Mouse (Mus musculus) sigmoid colon, adult 10 weeks (tissue): ENCODE data around the gene Car5b. TPM values are rescaled to one million over a fixed set of nuclear protein-coding genes. Genes with fewer than 3 reads are reported as not detected.

ENCODE experiments used
- polyA plus RNA-seq: library from polyadenylated mRNA; stranded (reverse); fragments of 350-450 nt; fragmentation: Illumina TruSeq; extraction: RNeasy Lipid Tissue Mini Kit (QIAGEN cat#74804); gene quantifications from one replicate; pipeline ENCODE4 v1.2.3, GENCODE M21; 2014; ENCODE audit warnings: low read depth, low replicate concordance

Car5b gene
- polyA plus RNA-seq: 3.3 TPM

DNA sequence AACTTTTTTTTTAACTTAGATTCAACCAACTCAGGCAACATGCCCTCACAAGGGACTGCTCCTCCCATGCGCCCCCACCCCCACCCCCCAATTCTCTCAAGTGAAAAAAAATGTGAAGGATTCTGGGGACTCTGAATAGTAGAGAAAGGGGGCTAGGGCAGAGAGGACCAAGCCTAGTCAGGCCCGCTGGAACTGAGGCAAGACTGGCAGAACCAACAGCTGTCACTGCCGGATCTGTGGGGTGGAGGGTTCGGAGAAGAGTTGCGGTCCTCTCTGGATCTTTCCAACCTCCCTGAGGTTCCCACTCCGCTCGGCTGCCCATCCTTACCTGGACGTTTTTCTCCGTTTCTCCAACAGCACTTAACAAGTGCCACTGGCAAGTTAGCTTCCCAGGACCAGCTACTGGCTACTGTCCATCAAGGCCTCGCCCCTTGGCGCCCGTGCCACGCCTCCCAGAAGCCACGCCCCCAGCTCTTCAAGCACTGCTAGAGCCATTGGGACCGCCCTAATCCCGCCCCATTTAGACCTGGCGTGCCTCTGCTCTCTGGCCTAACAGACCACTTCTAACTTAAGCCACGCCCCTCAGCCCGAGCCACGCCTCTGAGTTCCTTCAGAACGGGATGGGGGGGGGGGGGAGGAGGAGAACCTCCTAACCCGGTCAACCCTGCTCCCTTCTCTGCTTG, at the start of gene Car5b:
Gene Car5b, minus strand, starts transcription at position 391 of the 683 bp plus-strand sequence.

DNA sequence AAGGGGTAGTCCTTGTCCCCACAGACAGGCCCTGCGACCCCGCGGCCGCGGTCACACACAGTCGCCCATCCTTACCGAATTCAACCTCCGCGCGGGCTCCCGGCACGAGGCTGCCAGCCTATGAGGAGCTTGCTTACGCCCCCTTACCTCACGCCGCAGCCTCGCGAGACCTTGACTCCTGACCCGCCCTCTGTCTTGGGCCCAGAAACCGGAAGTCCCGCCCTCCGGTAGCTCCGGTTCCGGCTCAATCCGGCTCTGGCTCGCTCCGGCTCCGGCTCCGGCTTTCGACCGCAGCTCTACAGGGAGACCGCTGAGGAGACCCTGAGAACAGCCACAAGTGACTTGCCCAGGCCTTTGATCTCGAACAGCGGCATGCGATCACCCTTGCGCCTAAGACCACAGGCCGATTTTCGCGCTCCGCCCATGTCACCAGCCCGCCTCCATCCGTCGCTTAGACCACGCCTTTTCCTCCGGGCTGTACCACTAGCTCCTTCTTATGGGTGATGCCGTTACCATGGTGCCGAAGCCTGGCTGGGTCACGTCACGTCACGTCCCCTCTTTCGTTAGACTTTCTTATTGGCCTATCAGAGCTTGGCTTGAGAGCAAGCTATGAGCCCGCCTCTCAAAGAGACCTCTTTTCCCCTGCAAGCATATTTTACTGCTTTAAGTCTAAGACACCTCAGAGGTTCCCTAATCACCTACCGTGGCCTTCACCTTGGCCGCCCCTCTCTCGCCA, 48.4 kb upstream of the Car5b start, which contains the start of gene Siah1b:
Gene Siah1b, minus strand, starts transcription at position 454 of the 736 bp plus-strand sequence.

DNA sequence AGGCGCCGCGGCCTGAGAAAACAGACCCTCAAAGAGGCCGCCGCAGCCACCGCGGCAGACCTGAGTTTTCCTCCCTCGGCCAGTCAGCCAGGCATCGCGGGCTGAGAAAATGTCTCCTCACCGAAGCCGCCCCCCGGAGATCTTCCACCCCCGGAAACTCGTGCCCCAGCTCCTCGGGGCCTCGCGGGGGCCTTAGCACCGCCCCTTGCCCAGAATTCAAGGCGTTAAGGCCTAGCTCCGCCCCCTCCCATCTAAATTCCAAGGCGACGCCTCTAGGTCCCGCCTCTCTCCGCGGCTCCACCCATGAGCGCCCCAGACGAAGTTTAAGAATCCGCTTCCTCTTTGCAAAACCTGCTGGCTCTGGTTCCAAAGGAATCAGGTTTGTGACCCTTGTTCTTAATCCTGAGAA, 69.3 kb downstream of the Car5b start, which contains the start of gene Zrsr2:
Gene Zrsr2, minus strand, starts transcription at position 195 of the 409 bp plus-strand sequence.

Other genes starting within 250 kb of the Car5b start
- gene Ap1s2, start 119.0 kb downstream of the Car5b start, polyA plus RNA-seq: 67.1 TPM
- 88.2 TPM for gene Zrsr2, start 69.3 kb downstream of the Car5b start, polyA plus RNA-seq
- 8.4 TPM for gene Siah1b, start 48.5 kb upstream of the Car5b start, polyA plus RNA-seq
- not detected for gene Cltrn, start 60.8 kb upstream of the Car5b start, polyA plus RNA-seq
- 18.1 TPM for gene Ace2, start 111.3 kb upstream of the Car5b start, polyA plus RNA-seq
- gene Bmx, start 230.2 kb upstream of the Car5b start, polyA plus RNA-seq: 4.4 TPM
- 9.7 TPM for gene Pir, start 241.4 kb upstream of the Car5b start, polyA plus RNA-seq